Mouse (Mus musculus) layer of hippocampus, postnatal 36 days (tissue): Measurements from ENCODE around the gene Parp16. TPM values are rescaled to one million over a fixed set of nuclear protein-coding genes. Genes with fewer than 3 reads are reported as not detected.

Experiments
- total RNA-seq, 2 experiments: library from RNA; stranded (reverse); gene quantifications; 2 replicates each; pipeline ENCODE4 v1.2.3; 2021

The Parp16 gene
- total RNA-seq, 2 experiments from 2014 or later = 4.6 to 4.9 TPM

Other genes with a start within 250 kb of the Parp16 start
- gene Slc24a1, start 243.7 kb upstream of the Parp16 start, total RNA-seq = not detected
- gene Ints14, start 234.4 kb upstream of the Parp16 start, total RNA-seq = 10 to 100 TPM; 19.7 to 20.1 TPM
- gene Hacd3, start 173.7 kb upstream of the Parp16 start, total RNA-seq = 100 to 1,000 TPM; 165 to 172 TPM
- gene Dpp8, start 162.9 kb upstream of the Parp16 start, total RNA-seq = 100 to 1,000 TPM; 162 to 163 TPM
- gene Igdcc4, start 93.9 kb upstream of the Parp16 start, total RNA-seq = 10 to 100 TPM; 33.2 to 36.4 TPM
- 1 to 10 TPM; 3.1 to 4.4 TPM for gene Igdcc3, start 54.2 kb upstream of the Parp16 start, total RNA-seq
- not detected for gene Cilp, start 69.8 kb downstream of the Parp16 start, total RNA-seq
- 10 to 100 TPM; 31.8 to 32.2 TPM for gene Clpx, start 98.9 kb downstream of the Parp16 start, total RNA-seq
- 10 to 100 TPM; 29.1 to 30.9 TPM for gene Pdcd7, start 150.8 kb downstream of the Parp16 start, total RNA-seq
- 1 to 10 TPM; 3.5 to 4.9 TPM for gene Ubap1l, start 165.7 kb downstream of the Parp16 start, total RNA-seq
- under 1 TPM; 0.22 to 0.25 TPM for gene Kbtbd13, start 196.3 kb downstream of the Parp16 start, total RNA-seq
- gene Rasl12, start 203.2 kb downstream of the Parp16 start, total RNA-seq = 1 to 10 TPM; 3.3 to 3.7 TPM
- not detected for gene Slc51b, start 227.6 kb downstream of the Parp16 start, total RNA-seq
- gene Mtfmt, start 240.4 kb downstream of the Parp16 start, total RNA-seq = 10 to 100 TPM; 17.9 to 20.2 TPM